Mouse (Mus musculus) limb, embryonic 12.5 days (tissue): ENCODE measurements around the gene Rbms1. TPM values are rescaled to one million over a fixed set of nuclear protein-coding genes. Genes with fewer than 3 reads are reported as not detected.

Experiments
- ATAC-seq: fragments of 200-750 bp; cut with Nextera tagmentation; 2 replicates; pipeline ENCODE4 v1.8.0; 2017; ENCODE audit warnings: low read depth, moderate TSS enrichment; ENCODE audit not compliant: insufficient number of reproducible peaks, insufficient read depth, low FRiP score, low TSS enrichment
- H3K27ac ChIP-seq: fragments of 300-500 bp; sonication (generic); 2 replicates; pipeline ENCODE4 v1.5.1; 2016; ENCODE audit warnings: mild to moderate bottlenecking, moderate library complexity
- H3K27me3 ChIP-seq: fragments of 300-500 bp; sonication (generic); 2 replicates; pipeline ENCODE4 v1.6.1; 2016; ENCODE audit warnings: mild to moderate bottlenecking, moderate library complexity
- H3K36me3 ChIP-seq: fragments of 300-500 bp; sonication (generic); 2 replicates; pipeline ENCODE4 v1.6.1; 2016; ENCODE audit warnings: mild to moderate bottlenecking, moderate library complexity
- H3K4me1 ChIP-seq: fragments of 300-500 bp; sonication (generic); replicated peaks from 2 replicates; pipeline ENCODE4 v1.6.1; 2016
- H3K4me2 ChIP-seq: fragments of 300-500 bp; sonication (generic); 2 replicates; pipeline ENCODE4 v1.6.1; 2016; ENCODE audit warnings: mild to moderate bottlenecking, moderate library complexity
- H3K4me3 ChIP-seq: fragments of 300-500 bp; sonication (generic); replicated peaks from 2 replicates; pipeline ENCODE4 v1.5.1; 2016; ENCODE audit warnings: mild to moderate bottlenecking
- H3K9ac ChIP-seq: fragments of 300-500 bp; sonication (generic); replicated peaks from 2 replicates; pipeline ENCODE4 v1.6.1; 2016; ENCODE audit warnings: mild to moderate bottlenecking, moderate library complexity
- H3K9me3 ChIP-seq: fragments of 300-500 bp; sonication (generic); 2 replicates; pipeline ENCODE4 v1.6.1; 2016; ENCODE audit warnings: mild to moderate bottlenecking, moderate library complexity
- WGBS: fragments of 180-500 bp; shearing (Covaris S2); methylation state at CpG from one replicate; pipeline ENCODE4 v1.1.7; 2016; 5-methylcytosine and 5-hydroxymethylcytosine counted together
- polyA plus RNA-seq: library from polyadenylated mRNA; unstranded; fragments of >200 nt; fragmentation: Nextera tagmentation; extraction: Ambion mirVana; gene quantifications from 2 replicates; pipeline ENCODE4 v1.2.1, GENCODE M21; 2016

The Rbms1 gene
- polyA plus RNA-seq, 1 experiment from 2014 or later = 101 TPM

DNA sequence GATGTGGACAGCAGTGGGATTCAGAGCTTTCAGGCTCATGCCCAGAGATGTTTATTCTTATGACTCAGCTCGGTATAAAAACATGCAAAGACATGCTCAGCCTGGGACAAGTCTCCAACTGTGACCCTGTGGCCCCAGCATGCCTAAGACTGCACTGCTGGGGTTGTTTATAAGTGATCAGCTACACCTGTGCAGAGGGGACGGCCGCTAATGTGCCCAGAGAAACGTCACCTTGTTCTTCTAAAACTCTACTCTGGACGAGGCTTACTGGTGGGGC, 135.9 kb downstream of the Rbms1 start:
- no peaks in the 10 kb centered on the region for H3K9me3 ChIP-seq
- H3K27me3 ChIP-seq = no peaks in the 10 kb centered on the region
- no peak for ATAC-seq
- H3K27ac ChIP-seq = no peak overlapping the region
- no peak overlapping the region for H3K4me2 ChIP-seq
- H3K36me3 ChIP-seq = no peaks in the 10 kb centered on the region
- H3K4me1 ChIP-seq = peaks cover 17% of the 10 kb centered on the region
- H3K4me3 ChIP-seq = no peak overlapping the region
- H3K9ac ChIP-seq = no peak overlapping the region
- WGBS = 73% methylated on average over 5 of the region's 5 CpGs

DNA sequence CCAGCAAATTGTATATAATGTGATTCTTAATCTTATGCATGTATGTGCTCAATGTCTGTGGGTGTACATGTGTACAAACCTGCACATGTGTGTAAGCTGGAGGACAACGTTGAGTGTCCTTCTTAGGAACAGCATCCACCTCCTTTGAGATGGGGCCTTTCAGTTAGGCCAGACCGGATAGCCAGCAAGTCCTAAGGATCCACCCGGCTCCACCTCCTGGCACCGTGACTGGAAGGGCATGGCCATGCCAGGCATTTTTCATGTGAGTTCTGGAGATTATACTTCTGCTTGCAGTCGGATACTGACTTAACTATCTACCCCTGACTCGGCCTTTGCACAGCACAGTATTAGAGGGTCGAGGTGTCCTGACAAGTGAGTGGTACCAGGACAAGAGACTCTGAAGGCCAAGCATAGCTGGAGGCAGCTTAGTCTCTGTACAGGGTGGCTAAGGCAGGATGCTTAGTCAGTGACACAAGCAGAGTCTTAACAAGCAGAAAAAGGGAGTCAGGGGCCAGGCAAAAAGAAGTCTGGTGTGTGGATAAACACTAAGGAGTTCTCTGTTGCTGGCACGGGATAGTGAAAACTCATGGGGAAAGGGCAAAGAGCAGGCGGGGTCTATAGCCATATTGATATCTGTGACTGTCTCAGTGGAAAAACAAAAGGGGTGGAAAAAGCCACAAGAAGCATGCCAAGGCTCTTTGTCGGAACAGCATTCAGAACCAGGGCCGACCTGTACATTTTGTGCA, 136.4 kb downstream of the Rbms1 start:
- ATAC-seq = no peak
- H3K36me3 ChIP-seq = no peaks in the 10 kb centered on the region
- peaks cover 15% of the 10 kb centered on the region for H3K4me1 ChIP-seq
- no peaks in the 10 kb centered on the region for H3K27me3 ChIP-seq
- H3K4me2 ChIP-seq = no peak overlapping the region
- no peak overlapping the region for H3K9ac ChIP-seq
- 89% methylated on average over 11 of the region's 11 CpGs for WGBS
- no peak overlapping the region for H3K4me3 ChIP-seq
- no peaks in the 10 kb centered on the region for H3K9me3 ChIP-seq
- no peak overlapping the region for H3K27ac ChIP-seq

DNA sequence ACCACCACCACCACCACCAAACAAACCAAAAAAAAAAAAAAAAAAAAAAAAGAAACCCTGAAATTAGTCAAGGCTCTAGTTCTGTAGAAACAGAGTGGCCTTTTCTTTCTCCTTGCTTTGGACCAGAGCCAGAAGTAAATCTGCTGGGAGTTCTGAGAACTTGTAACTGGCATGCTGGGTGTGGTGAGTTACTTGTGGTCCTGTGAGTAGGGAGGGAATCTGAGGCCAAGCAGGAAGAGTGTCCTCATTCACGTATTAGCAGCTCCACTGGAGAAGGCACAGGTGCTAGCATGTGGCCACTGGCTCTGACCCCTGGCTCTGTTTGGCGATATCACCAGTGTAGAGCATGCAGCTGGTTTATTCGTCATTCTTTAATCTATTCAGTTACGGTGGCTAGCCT, 137.3 kb downstream of the Rbms1 start:
- Histone ChIP-seq H3K4me3 (no peak overlapping the region), H3K27ac (no peak overlapping the region), H3K36me3 (no peaks in the 10 kb centered on the region), H3K27me3 (no peaks in the 10 kb centered on the region), H3K9me3 (no peaks in the 10 kb centered on the region), H3K4me2 (no peak overlapping the region), H3K4me1 (peaks cover 13% of the 10 kb centered on the region), H3K9ac (no peak overlapping the region)
- 72% methylated on average over 4 of the region's 4 CpGs for WGBS
- no peak for ATAC-seq

DNA sequence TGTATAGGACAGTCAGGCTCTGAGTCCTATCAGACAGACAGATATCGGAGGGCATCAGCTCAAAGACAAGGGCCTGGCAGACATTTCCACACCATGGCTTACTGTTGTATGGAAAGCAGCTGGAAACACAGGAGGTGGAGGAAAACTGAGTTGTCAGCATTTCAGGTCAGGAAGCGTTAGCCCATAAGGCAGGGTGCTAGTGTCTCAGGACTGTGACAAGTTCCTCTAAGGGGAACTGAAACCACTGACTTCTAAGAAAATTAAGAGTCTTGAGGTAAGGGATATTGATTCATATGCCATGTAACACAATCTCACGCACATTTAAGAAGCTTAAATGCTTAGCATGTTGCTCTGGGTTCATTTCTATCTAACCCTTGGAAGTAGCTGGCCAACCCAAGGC, 141.4 kb downstream of the Rbms1 start:
- Histone ChIP-seq H3K4me2 (no peak overlapping the region), H3K4me3 (no peak overlapping the region), H3K36me3 (no peaks in the 10 kb centered on the region), H3K9ac (no peak overlapping the region), H3K4me1 (peaks cover 20% of the 10 kb centered on the region), H3K9me3 (no peaks in the 10 kb centered on the region), H3K27me3 (no peaks in the 10 kb centered on the region), H3K27ac (no peak overlapping the region)
- ATAC-seq = no peak
- 92% methylated on average over 3 of the region's 3 CpGs for WGBS

DNA sequence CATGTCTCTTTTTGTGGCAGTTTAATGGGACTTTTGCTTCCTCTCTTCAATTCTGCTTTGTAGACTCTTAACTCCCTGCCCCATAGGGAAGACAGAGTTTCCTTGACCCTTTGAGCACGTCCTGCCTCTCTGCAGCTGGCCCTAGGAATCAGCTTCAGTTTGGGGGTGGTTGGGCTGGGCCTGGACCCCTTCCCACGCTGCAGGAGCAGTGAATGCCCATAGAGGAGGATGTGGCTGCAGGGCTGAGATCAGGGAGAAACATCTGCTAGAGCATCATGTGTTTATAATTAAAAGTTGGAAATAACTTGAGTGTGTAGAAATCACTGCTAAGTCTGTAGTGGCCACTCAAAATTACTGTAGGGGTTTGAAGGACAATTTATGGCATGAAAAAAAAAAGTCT, 144.4 kb downstream of the Rbms1 start:
- Histone ChIP-seq H3K4me2 (no peak overlapping the region), H3K27ac (no peak overlapping the region), H3K4me3 (no peak overlapping the region), H3K9me3 (no peaks in the 10 kb centered on the region), H3K9ac (no peak overlapping the region), H3K36me3 (no peaks in the 10 kb centered on the region), H3K4me1 (peaks cover 20% of the 10 kb centered on the region), H3K27me3 (no peaks in the 10 kb centered on the region)
- 5% methylated on average over 2 of the region's 2 CpGs for WGBS
- no peak for ATAC-seq

DNA sequence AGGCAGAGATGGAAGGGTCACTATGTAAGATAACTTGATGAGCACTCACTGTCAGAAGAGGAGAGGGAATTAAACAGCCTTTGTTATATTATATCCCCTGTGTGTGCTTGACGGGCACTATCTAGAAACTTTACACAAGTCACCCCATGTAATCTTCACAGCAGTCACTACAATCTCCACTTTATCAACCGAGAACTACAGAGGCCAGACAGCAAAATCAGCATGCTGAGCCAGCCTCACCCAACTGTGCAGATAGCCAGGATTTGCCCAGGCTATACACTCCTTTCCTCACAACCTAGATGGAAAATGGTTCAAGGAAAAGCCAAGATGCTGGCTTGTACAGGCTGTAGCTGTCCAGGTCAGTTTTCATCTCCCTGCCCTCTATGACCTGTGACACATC, 146.7 kb downstream of the Rbms1 start:
- H3K27ac ChIP-seq = no peak overlapping the region
- no peak overlapping the region for H3K4me3 ChIP-seq
- no peak for ATAC-seq
- no peaks in the 10 kb centered on the region for H3K27me3 ChIP-seq
- H3K9ac ChIP-seq = no peak overlapping the region
- no peak overlapping the region for H3K4me2 ChIP-seq
- peaks cover 25% of the 10 kb centered on the region for H3K4me1 ChIP-seq
- 87% methylated on average over 2 of the region's 2 CpGs for WGBS
- H3K36me3 ChIP-seq = no peaks in the 10 kb centered on the region
- H3K9me3 ChIP-seq = no peaks in the 10 kb centered on the region

DNA sequence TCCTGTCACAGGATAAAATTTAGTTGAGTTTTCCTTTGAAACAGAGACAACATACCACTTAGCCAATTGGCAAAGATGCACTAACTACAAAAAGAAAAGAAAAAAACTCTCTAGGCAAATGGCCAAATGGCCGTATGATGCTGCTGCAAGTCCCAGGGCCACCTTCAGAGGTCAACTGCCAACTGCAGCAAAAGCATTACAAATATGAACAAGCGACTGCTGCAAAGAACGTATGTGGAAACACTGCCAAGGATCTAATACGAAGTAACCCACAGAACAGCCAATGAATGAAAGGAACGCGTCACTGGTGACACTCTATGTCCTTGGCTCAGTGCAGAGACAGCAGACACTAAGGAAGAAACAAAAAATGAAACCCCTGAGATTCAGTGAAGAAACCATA, 148.2 kb downstream of the Rbms1 start:
- H3K27me3 ChIP-seq = no peaks in the 10 kb centered on the region
- 87% methylated on average over 6 of the region's 6 CpGs for WGBS

DNA sequence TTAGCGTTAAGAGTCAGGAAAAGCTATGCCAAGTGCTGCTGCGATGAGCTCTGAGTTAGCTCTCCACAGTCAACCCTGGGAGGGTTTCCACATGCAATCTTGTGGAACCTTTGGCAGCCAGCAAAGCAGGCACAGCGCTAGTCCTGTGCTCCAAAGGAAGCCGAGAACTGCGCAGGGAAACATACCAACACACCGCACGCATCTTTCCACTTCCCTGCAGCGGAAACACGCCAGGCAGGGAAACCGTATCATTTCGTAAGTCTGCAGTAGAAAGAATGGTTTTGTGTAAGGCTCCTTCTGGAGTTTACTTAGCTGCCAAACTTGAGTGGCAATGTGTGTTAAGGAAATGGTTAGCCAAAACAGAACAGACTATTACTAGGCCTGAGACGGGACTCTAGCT, 150.0 kb downstream of the Rbms1 start:
- no peaks in the 10 kb centered on the region for H3K27me3 ChIP-seq
- no peak overlapping the region for H3K4me2 ChIP-seq
- H3K9me3 ChIP-seq = no peaks in the 10 kb centered on the region
- no peak overlapping the region for H3K4me3 ChIP-seq
- H3K36me3 ChIP-seq = no peaks in the 10 kb centered on the region
- 88% methylated on average over 12 of the region's 12 CpGs for WGBS
- H3K9ac ChIP-seq = no peak overlapping the region
- H3K27ac ChIP-seq = no peak overlapping the region
- no peak for ATAC-seq
- H3K4me1 ChIP-seq = peaks cover 21% of the 10 kb centered on the region

More for the DNA sequence above, 148.2 kb downstream of the Rbms1 start:
- H3K4me1 ChIP-seq = peaks cover 29% of the 10 kb centered on the region
- no peak overlapping the region for H3K4me2 ChIP-seq
- no peak for ATAC-seq
- H3K9me3 ChIP-seq = no peaks in the 10 kb centered on the region
- H3K9ac ChIP-seq = no peak overlapping the region
- no peak overlapping the region for H3K4me3 ChIP-seq
- no peaks in the 10 kb centered on the region for H3K36me3 ChIP-seq
- H3K27ac ChIP-seq = no peak overlapping the region

DNA sequence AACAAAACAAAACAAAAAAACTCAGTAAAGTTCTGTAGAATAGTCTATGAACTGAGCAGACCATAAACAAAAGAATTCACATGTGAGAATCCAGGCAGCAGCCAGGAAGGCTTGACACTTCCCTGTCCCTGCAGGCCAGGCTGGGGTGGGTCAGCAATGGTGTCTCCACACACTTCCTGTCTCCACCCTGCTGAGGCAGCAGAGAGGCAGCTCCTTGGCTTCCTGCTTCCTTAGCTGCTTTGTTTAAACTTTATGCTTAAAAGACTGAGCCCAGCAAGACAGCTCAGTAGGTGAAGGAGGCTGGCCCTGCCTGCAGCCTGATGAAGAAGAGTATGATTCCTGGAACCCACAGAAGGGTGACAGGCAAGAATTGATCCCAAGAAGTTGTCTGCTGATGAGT, 152.4 kb downstream of the Rbms1 start:
- H3K27ac ChIP-seq = peak overlapping the region; percentile 45; the same call in 1 of the 2 replicates
- no peak overlapping the region for H3K9ac ChIP-seq
- H3K4me2 ChIP-seq = no peak overlapping the region
- H3K4me1 ChIP-seq = peaks cover 30% of the 10 kb centered on the region; the same call in 1 of the 2 replicates
- ATAC-seq = no peak
- no peaks in the 10 kb centered on the region for H3K27me3 ChIP-seq
- H3K9me3 ChIP-seq = no peaks in the 10 kb centered on the region
- no peak overlapping the region for H3K4me3 ChIP-seq
- H3K36me3 ChIP-seq = no peaks in the 10 kb centered on the region

DNA sequence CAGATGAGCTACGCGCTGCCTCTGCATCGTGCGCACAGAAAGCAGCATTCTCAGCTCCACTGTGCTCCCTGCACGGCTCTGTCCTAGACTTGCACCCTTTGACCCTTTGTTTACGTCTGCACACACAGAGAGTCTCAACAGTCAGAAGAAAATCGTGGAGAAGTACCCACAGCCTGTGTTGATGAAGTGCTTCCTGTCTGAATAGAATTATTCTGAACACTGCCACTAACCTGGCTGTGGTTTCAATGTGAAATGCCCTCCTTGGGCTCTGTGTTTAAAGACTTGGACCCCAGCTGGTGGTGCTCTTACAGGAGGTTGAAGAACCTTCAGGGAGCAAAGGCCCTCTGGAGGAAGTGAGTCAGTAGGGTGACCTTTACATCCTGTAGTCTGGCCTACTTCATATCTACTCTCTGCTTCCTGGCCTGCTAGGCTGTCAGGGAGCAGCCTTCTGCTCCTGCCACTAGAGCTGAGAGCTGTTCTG, 153.5 kb downstream of the Rbms1 start:
- 66% methylated on average over 7 of the region's 7 CpGs for WGBS
- H3K4me1 ChIP-seq = peaks cover 39% of the 10 kb centered on the region; the same call in 1 of the 2 replicates
- H3K27me3 ChIP-seq = no peaks in the 10 kb centered on the region

DNA sequence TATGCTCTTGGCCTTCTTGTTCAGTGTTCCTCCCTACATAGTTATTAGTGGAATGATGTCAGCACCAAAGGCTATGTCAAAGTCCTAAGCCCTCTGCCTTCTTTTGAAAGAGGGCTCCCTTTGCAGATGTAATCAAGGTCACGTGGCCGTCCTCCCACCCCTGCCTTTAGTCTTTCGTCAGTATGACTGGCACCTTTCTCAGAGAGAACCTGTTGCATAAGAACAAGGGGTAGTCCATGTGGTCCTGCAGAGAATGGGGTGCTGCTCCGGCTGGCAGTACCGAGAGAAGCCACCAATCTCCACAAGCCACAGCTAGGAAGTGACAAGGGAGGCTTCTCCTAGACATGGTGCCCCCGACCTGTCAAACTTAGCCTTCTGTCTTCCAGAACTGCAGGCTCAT, 154.2 kb downstream of the Rbms1 start:
- H3K9ac ChIP-seq = no peak overlapping the region
- peaks cover 45% of the 10 kb centered on the region for H3K4me1 ChIP-seq
- no peak overlapping the region for H3K4me3 ChIP-seq
- no peak overlapping the region for H3K27ac ChIP-seq
- H3K27me3 ChIP-seq = no peaks in the 10 kb centered on the region
- H3K36me3 ChIP-seq = no peaks in the 10 kb centered on the region
- WGBS = 83% methylated on average over 6 of the region's 6 CpGs
- H3K4me2 ChIP-seq = no peak overlapping the region
- ATAC-seq = no peak
- H3K9me3 ChIP-seq = no peaks in the 10 kb centered on the region

More for the DNA sequence above, 153.5 kb downstream of the Rbms1 start:
- no peak overlapping the region for H3K9ac ChIP-seq
- no peak overlapping the region for H3K4me3 ChIP-seq
- peak overlapping the region; percentile 25; the same call in 1 of the 2 replicates for H3K27ac ChIP-seq
- no peak for ATAC-seq
- no peak overlapping the region for H3K4me2 ChIP-seq
- H3K36me3 ChIP-seq = no peaks in the 10 kb centered on the region
- H3K9me3 ChIP-seq = no peaks in the 10 kb centered on the region
